Comparison of ENCODE assay signal across 9 mouse cellular contexts in genomic region chr2:93786175-93786574, GRCm38 (mm10). TPM values are rescaled to one million over a fixed set of nuclear protein-coding genes. Genes with fewer than 3 reads are reported as not detected.
DNase-seq lines count a peak whose midpoint lies in the region; ATAC-seq lines count a peak whose summit lies in the region.
"Had no signal": no experiment of that assay in that cellular context is flagged by ENCODE, and none has a peak within 500 bp of the region (broad histone marks: within the 10 kb centered on the region; RNA-seq: fewer than 3 reads in every experiment).

No protein-coding gene starts in this region.

- no peaks in the 10 kb centered on the region for H3K9me3 ChIP-seq in embryonic facial prominence, embryonic 14.5 days (ENCODE audit: control insufficient read depth, low read length)
- H3K9me3 ChIP-seq: liver, embryonic 15.5 days had no signal

- 35% methylated on average over 4 of the region's 4 CpGs for WGBS in embryonic facial prominence, embryonic 14.5 days

- peak; percentile 32 for DNase-seq in MEL-GATA-1-ER (ENCODE audit: extremely low read depth, low read depth)
- DNase-seq in brain, adult 2 months (ENCODE audit: low read depth, low spot score), result peak; percentile 98
- peak; percentile 96 for DNase-seq in embryonic facial prominence, embryonic 14.5 days (ENCODE audit: low spot score)
- peak; percentile 73 to 81 for DNase-seq in heart, postnatal 36 days
- DNase-seq in layer of hippocampus, adult 8-10 months (ENCODE audit: low spot score in 2 of 2), result peak; percentile 74 to 88
- DNase-seq in lung, postnatal 10 days, result peak; percentile 86
- peak; percentile 77 for DNase-seq in right cerebral cortex, adult 18-20 months
- DNase-seq in yolk sac, embryonic 10.5 days (ENCODE audit: low spot score), result peak; percentile 76

- intact Hi-C loops in heart, postnatal 36 days (cut with DNase I), result loop anchor here (1.0 to 5.0 kb wide), 3 partner anchors 127 to 364 kb away; no protein-coding TSS in a partner anchor

- H3K4me3 ChIP-seq in embryonic facial prominence, embryonic 14.5 days (ENCODE audit: low read depth, low read length), result no peak overlapping the region
- H3K4me3 ChIP-seq: liver, embryonic 15.5 days had no signal

- H3K4me2 ChIP-seq in embryonic facial prominence, embryonic 14.5 days (ENCODE audit: low read depth, low read length), result no peak overlapping the region
- H3K4me2 ChIP-seq: liver, embryonic 15.5 days had no signal

- no peaks in the 10 kb centered on the region for H3K27me3 ChIP-seq in embryonic facial prominence, embryonic 14.5 days (replicated peaks; ENCODE audit: control insufficient read depth, insufficient read depth, low read length)
- H3K27me3 ChIP-seq: liver, embryonic 15.5 days had no signal

- ATAC-seq in embryonic facial prominence, embryonic 14.5 days (ENCODE audit: low read depth), result peak; percentile 61

- no peak overlapping the region for H3K27ac ChIP-seq in embryonic facial prominence, embryonic 14.5 days (replicated peaks; ENCODE audit: low read depth, low read length)
- H3K27ac ChIP-seq: liver, embryonic 15.5 days had no signal

- H3K36me3 ChIP-seq in embryonic facial prominence, embryonic 14.5 days (ENCODE audit: control insufficient read depth, insufficient read depth, low read length), result peaks cover 23% of the 10 kb centered on the region; the same call in 1 of the 2 replicates

- peaks cover 15% of the 10 kb centered on the region; the same call in 1 of the 2 replicates for H3K4me1 ChIP-seq in embryonic facial prominence, embryonic 14.5 days (ENCODE audit: control insufficient read depth, insufficient read depth, low read length)
- H3K4me1 ChIP-seq: liver, embryonic 15.5 days had no signal

- H3K9ac ChIP-seq in embryonic facial prominence, embryonic 14.5 days (ENCODE audit: low read depth, low read length), result peak overlapping the region; percentile 25; the same call in 1 of the 2 replicates
- H3K9ac ChIP-seq: liver, embryonic 15.5 days had no signal

RNA-seq across cellular contexts. Expression of gene Ext2, which starts 36.2 kb away (rescaled TPM):
- polyA plus RNA-seq in embryonic facial prominence, embryonic 14.5 days (2014; fragmentation: Nextera tagmentation; extraction: Ambion mirVana), result 115 and 126 TPM in 2 replicates
- total RNA-seq in heart, postnatal 36 days (2021), result 10 to 100 TPM; 40.4 to 44.1 TPM
- total RNA-seq in layer of hippocampus, adult 8-10 months (2022), result 10 to 100 TPM; 46.2 to 62.6 (median 57.5) TPM

Comparison
In these comparisons a context has a peak if more than half of its experiments do, and no peak if none do; other contexts are left out.
1. DNase-seq: peak in every context shown above with its lines; median percentile 98 in brain, adult 2 months; 96 in embryonic facial prominence, embryonic 14.5 days; 86 in lung, postnatal 10 days; 81 in layer of hippocampus, adult 8-10 months; 77 in heart, postnatal 36 days; 77 in right cerebral cortex, adult 18-20 months; 76 in yolk sac, embryonic 10.5 days; 32 in MEL-GATA-1-ER.